Mouse (Mus musculus) limb, embryonic 11.5 days (tissue): Measurements from ENCODE around the gene Rab25. TPM values are rescaled to one million over a fixed set of nuclear protein-coding genes. Genes with fewer than 3 reads are reported as not detected.
A peak's percentile ranks its signal among the peaks of the same experiment; 100 is the strongest.

Experiments
- ATAC-seq: fragments of 200-750 bp; cut with Nextera tagmentation; 2 replicates; pipeline ENCODE4 v1.8.0; 2017; ENCODE audit warnings: low read depth; ENCODE audit not compliant: insufficient number of reproducible peaks, low FRiP score, low TSS enrichment
- DNase-seq: peaks from one replicate; pipeline ENCODE4 v3.0.0-alpha.2; 2015; ENCODE audit warnings: low spot score
- H3K27ac ChIP-seq: fragments of 300-500 bp; sonication (generic); replicated peaks from 2 replicates; pipeline ENCODE4 v1.5.1; 2014; ENCODE audit warnings: low read depth, mild to moderate bottlenecking, low read length
- H3K27me3 ChIP-seq: fragments of 300-500 bp; sonication (generic); 2 replicates; pipeline ENCODE4 v1.6.1; 2014; ENCODE audit warnings: mild to moderate bottlenecking, low read length, mixed read lengths; ENCODE audit not compliant: control insufficient read depth, insufficient read depth
- H3K36me3 ChIP-seq: fragments of 300-500 bp; sonication (generic); 2 replicates; pipeline ENCODE4 v1.6.1; 2014; ENCODE audit warnings: mild to moderate bottlenecking, low read length, moderate library complexity, mixed read lengths; ENCODE audit not compliant: control insufficient read depth, insufficient read depth
- H3K4me1 ChIP-seq: fragments of 300-500 bp; sonication (generic); 2 replicates; pipeline ENCODE4 v1.6.1; 2014; ENCODE audit warnings: low read length, mixed read lengths; ENCODE audit not compliant: control insufficient read depth, insufficient read depth
- H3K4me2 ChIP-seq: fragments of 300-500 bp; sonication (generic); 2 replicates; pipeline ENCODE4 v1.6.1; 2014; ENCODE audit warnings: low read depth, mild to moderate bottlenecking, moderate library complexity; ENCODE audit not compliant: severe bottlenecking
- H3K4me3 ChIP-seq: fragments of 300-500 bp; sonication (generic); 2 replicates; pipeline ENCODE4 v1.5.1; 2014; ENCODE audit warnings: low read depth, low read length
- H3K9ac ChIP-seq: fragments of 300-500 bp; sonication (generic); 2 replicates; pipeline ENCODE4 v1.6.1; 2014; ENCODE audit warnings: mild to moderate bottlenecking, low read length
- H3K9me3 ChIP-seq: fragments of 300-500 bp; sonication (generic); 2 replicates; pipeline ENCODE4 v1.6.1; 2016; ENCODE audit warnings: low read length; ENCODE audit not compliant: control insufficient read depth
- WGBS: fragments of 180-500 bp; shearing (Covaris S2); extraction: QIAGEN DNeasy Blood & Tissue Kit; methylation state at CpG from one replicate; pipeline ENCODE4 v1.1.7; 2014; 5-methylcytosine and 5-hydroxymethylcytosine counted together
- polyA plus RNA-seq: library from polyadenylated mRNA; unstranded; fragments of >200 nt; fragmentation: Nextera tagmentation; extraction: Ambion mirVana; gene quantifications from 2 replicates; pipeline ENCODE4 v1.2.1, GENCODE M21; 2014

The Rab25 gene
- polyA plus RNA-seq, 1 experiment from 2014 or later, result 2.4 TPM

- Histone ChIP-seq H3K9ac (no peak overlapping the region), H3K4me3 (no peak overlapping the region), H3K4me2 (no peak overlapping the region), H3K27ac (no peak overlapping the region), H3K4me1 (peaks cover 27% of the 10 kb centered on the region), H3K27me3 (no peaks in the 10 kb centered on the region), H3K36me3 (0 out of 2 replicates have a peak, but pooled peaks cover 3% of the 10 kb centered on the region), H3K9me3 (no peaks in the 10 kb centered on the region)
- ATAC-seq, result no peak
- WGBS, result 87% methylated on average over 11 of the region's 11 CpGs
- DNase-seq, result no peak
Measured at GRCm38 (mm10) chr3:88528646-88529045, 19.5 kb downstream of the Rab25 start.

GRCm38 (mm10) chr3:88527565-88527964, 20.5 kb downstream of the Rab25 start:
- ATAC-seq (no peak), DNase-seq (no peak)
- H3K4me1 ChIP-seq, result peaks cover 27% of the 10 kb centered on the region
- peak overlapping the region; percentile 43 for H3K9ac ChIP-seq
- H3K9me3 ChIP-seq, result no peaks in the 10 kb centered on the region
- no peaks in the 10 kb centered on the region for H3K27me3 ChIP-seq
- H3K36me3 ChIP-seq, result 0 out of 2 replicates have a peak, but pooled peaks cover 3% of the 10 kb centered on the region
- H3K4me2 ChIP-seq, result peak overlapping the region; percentile 20; the same call in 1 of the 2 replicates
- no peak overlapping the region for H3K4me3 ChIP-seq
- peak overlapping the region; percentile 47 for H3K27ac ChIP-seq
- 18% methylated on average over 8 of the region's 8 CpGs for WGBS

- WGBS, result 37% methylated on average over 17 of the region's 17 CpGs
- no peak overlapping the region for H3K4me2 ChIP-seq
- no peak overlapping the region for H3K27ac ChIP-seq
- H3K27me3 ChIP-seq, result no peaks in the 10 kb centered on the region
- ATAC-seq, result peak; percentile 63; the same call in 1 of the 2 replicates
- no peak overlapping the region for H3K9ac ChIP-seq
- H3K4me3 ChIP-seq, result no peak overlapping the region
- H3K9me3 ChIP-seq, result no peaks in the 10 kb centered on the region
- 0 out of 2 replicates have a peak, but pooled peaks cover 3% of the 10 kb centered on the region for H3K36me3 ChIP-seq
- peaks cover 27% of the 10 kb centered on the region for H3K4me1 ChIP-seq
- DNase-seq, result peak; percentile 96
Measured at GRCm38 (mm10) chr3:88526157-88527131, 21.7 kb downstream of the Rab25 start.

- Histone ChIP-seq H3K36me3 (0 out of 2 replicates have a peak, but pooled peaks cover 3% of the 10 kb centered on the region), H3K27ac (no peak overlapping the region), H3K4me2 (no peak overlapping the region), H3K4me3 (no peak overlapping the region), H3K9me3 (no peaks in the 10 kb centered on the region), H3K9ac (no peak overlapping the region), H3K27me3 (no peaks in the 10 kb centered on the region), H3K4me1 (peaks cover 24% of the 10 kb centered on the region)
- DNase-seq, result no peak
- no peak for ATAC-seq
- WGBS, result 87% methylated on average over 5 of the region's 5 CpGs
Measured at GRCm38 (mm10) chr3:88525021-88525420, 23.1 kb downstream of the Rab25 start.

GRCm38 (mm10) chr3:88523027-88523426, 25.1 kb downstream of the Rab25 start:
- 89% methylated on average over 8 of the region's 8 CpGs for WGBS
- Histone ChIP-seq H3K27ac (no peak overlapping the region), H3K36me3 (0 out of 2 replicates have a peak, but pooled peaks cover 3% of the 10 kb centered on the region), H3K4me3 (no peak overlapping the region), H3K9ac (no peak overlapping the region), H3K4me1 (peaks cover 10% of the 10 kb centered on the region), H3K9me3 (no peaks in the 10 kb centered on the region), H3K4me2 (no peak overlapping the region), H3K27me3 (no peaks in the 10 kb centered on the region)
- no peak for ATAC-seq
- DNase-seq, result no peak

- 39% methylated on average over 9 of the region's 9 CpGs for WGBS
- H3K4me3 ChIP-seq, result no peak overlapping the region
- H3K4me2 ChIP-seq, result no peak overlapping the region
- no peaks in the 10 kb centered on the region for H3K9me3 ChIP-seq
- peak; percentile 26; the same call in 1 of the 2 replicates for ATAC-seq
- DNase-seq, result peak; percentile 85
- H3K27me3 ChIP-seq, result no peaks in the 10 kb centered on the region
- no peak overlapping the region for H3K27ac ChIP-seq
- H3K4me1 ChIP-seq, result peaks cover 3% of the 10 kb centered on the region; the same call in 1 of the 2 replicates
- H3K9ac ChIP-seq, result no peak overlapping the region
- 0 out of 2 replicates have a peak, but pooled peaks cover 3% of the 10 kb centered on the region for H3K36me3 ChIP-seq
Measured at GRCm38 (mm10) chr3:88521803-88522331, 26.2 kb downstream of the Rab25 start.

- 94% methylated on average over 6 of the region's 6 CpGs for WGBS
- ATAC-seq (no peak), DNase-seq (no peak)
- Histone ChIP-seq H3K4me3 (no peak overlapping the region), H3K4me2 (no peak overlapping the region), H3K4me1 (no peaks in the 10 kb centered on the region), H3K27ac (no peak overlapping the region), H3K9ac (no peak overlapping the region), H3K9me3 (no peaks in the 10 kb centered on the region), H3K27me3 (no peaks in the 10 kb centered on the region), H3K36me3 (0 out of 2 replicates have a peak, but pooled peaks cover 3% of the 10 kb centered on the region)
Measured at GRCm38 (mm10) chr3:88521156-88521555, 26.9 kb downstream of the Rab25 start.

GRCm38 (mm10) chr3:88520078-88520477, 28.0 kb downstream of the Rab25 start:
- 87% methylated on average over 2 of the region's 2 CpGs for WGBS
- no peak overlapping the region for H3K4me3 ChIP-seq
- no peaks in the 10 kb centered on the region for H3K9me3 ChIP-seq
- 0 out of 2 replicates have a peak, but pooled peaks cover 3% of the 10 kb centered on the region for H3K36me3 ChIP-seq
- H3K27ac ChIP-seq, result no peak overlapping the region
- H3K9ac ChIP-seq, result no peak overlapping the region
- H3K4me2 ChIP-seq, result no peak overlapping the region
- ATAC-seq, result no peak
- no peaks in the 10 kb centered on the region for H3K4me1 ChIP-seq
- DNase-seq, result no peak
- H3K27me3 ChIP-seq, result no peaks in the 10 kb centered on the region
